Mouse (Mus musculus): ENCODE data around the gene Rnf121. TPM values are rescaled to one million over a fixed set of nuclear protein-coding genes. Genes with fewer than 3 reads are reported as not detected.

The Rnf121 gene
- total RNA-seq (2021) = 30.4 and 32.0 TPM in 2 replicates
- long read RNA-seq, experiment 1, transcript Rnf121-202 (9 exons, 2,249 nt) = major isoform, 34 of 43 reads
- long read RNA-seq, experiment 1, partial matches to known transcripts = 0 of 43 reads
- long read RNA-seq, experiment 1, other reads (novel, unspliced or antisense) = 6 of 43 reads
- long read RNA-seq, experiment 2, transcript Rnf121-202 (9 exons, 2,249 nt) = major isoform, 20 of 29 reads
- long read RNA-seq, experiment 2, partial matches to known transcripts = 0 of 29 reads
- long read RNA-seq, experiment 2, other reads (novel, unspliced or antisense) = 9 of 29 reads

DNA sequence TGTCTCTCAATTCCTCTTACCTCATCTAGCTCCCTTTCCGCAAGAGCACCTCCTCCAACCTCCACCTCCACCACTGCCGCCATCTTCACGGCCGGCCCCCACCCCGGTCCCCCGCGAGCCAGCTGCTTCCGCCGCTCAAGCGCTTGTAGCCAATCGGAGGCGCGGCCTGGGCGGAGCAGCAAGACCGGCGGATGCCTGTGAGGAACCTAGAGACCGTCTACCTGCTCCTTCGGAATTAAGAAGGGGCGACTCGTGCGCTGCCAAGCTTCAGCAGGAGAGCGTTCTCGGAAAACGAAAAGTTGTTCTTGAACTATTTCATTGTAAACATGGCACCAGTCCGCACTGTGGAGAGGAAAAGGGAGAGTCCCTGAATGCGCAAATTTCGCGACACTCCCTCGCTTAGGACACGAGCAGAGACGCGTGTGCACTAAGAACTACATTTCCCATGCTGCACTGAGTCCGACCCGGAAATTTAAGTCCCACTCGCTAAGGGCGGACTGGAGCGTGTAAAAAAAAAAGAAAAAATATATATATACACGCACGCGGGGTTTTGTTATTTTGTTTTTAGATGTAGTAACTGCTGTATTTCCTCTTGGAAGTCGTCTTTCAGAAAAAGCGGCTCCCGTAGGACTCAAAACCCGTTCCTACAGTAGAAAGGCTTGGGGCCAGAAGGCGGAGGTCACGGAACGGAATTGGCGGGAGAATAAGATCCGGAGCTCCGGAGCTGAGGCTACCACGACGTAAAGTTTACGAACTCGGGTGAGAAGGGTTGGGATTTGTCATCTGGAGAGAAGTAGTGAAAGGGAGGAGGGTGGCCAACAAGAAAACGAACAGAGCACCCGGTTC, at the start of gene Rnf121, which contains the start of the genes Xndc1 and Xntrpc:
Gene Rnf121, minus strand, starts transcription at position 424 of the 846 bp plus-strand sequence.
Gene Xndc1, plus strand, starts transcription at position 466 of the 846 bp plus-strand sequence.
Gene Xntrpc, plus strand, starts transcription at position 668 of the 846 bp plus-strand sequence.
- peak; percentile 97 for DNase-seq

DNA sequence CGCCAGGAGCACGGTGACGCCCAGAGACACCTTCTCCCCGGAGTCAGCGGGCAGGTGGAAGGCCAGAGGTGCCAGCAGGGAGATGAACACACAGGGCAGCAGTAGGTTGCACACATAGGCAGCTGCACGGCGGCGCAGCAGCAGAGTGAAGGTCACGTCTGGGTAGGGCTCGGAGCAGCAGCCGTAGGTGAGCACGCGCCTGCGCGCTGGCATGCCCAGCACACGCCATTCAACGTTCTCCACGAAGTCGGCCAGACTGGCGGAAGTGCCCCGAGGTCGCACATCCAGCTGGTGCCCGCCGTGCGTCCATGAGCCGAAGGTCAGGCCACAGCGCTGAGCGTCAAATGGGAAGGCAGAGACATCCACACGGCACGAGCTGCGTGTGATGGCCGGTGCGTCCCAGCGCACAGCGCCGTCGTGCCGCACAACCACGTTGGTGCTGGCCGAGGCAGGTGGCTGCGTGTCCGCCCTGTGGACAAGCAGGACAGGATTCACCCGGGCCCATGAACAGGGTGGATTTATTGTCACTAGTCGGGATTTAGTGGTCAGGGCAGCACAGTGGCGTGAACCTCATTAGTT, 48.0 kb upstream of the Rnf121 start:
- DNase-seq = peak; percentile 49

DNA sequence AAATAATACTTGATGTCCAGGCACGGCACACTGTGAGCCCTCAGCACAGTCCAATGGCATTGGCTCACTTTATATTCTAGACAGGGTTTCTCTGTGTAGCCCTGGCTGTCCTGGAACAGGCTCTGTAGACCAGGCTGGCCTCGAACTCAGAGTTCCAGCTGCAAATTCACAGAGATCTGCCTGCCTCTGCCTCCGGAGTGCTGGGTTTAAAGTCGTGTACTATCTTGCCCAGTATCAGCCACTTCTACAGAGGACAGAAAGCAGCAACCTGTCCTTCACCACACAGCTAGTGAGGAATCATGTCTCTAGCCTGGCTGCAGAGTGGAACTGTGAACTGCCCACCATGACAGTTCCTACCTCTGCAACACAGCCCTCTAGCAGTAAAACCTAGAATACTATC, 44.5 kb upstream of the Rnf121 start:
- no peak for DNase-seq

DNA sequence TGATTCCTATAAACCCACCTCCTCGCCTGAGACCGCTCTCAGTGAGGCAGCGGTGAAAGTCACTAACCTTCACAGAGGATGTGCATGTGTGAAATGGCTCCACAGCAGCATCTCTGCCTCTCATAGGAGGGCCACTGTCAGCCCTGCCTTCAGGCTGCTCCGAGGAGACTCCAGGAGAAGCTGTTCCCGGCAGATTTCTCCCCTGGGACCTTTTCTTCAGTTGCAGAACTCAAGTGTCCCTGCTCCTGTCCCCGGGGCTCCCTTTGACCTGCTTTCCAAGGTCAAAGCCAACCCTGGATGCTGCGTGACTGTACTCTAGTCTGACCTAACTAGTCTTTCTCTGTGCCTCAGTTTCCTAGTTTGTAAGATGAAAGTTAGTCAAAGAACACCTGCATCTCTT, 43.9 kb upstream of the Rnf121 start, which contains the start of gene Art5:
Gene Art5, minus strand, starts transcription at position 319 of the 400 bp plus-strand sequence.
- no peak for DNase-seq

DNA sequence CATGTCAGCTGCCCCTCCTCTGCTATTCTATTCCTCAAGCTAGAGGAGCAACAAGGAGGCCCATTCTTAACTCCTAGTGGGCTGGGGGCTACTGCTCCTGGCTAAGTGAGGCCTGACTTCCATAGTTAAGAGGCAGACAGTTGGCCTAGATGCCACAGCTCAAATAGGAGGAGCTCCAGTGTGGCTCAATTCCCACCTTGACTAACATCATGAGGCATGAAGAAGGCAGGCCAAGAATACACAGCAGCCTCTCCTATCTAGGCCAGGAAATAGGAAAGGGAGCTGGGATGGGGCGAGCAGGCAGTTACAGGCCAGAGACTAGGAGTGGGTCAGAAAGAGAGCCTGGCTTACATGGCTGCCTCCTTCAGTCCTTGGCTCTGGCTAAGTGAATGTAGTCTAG, 42.9 kb upstream of the Rnf121 start:
- DNase-seq = no peak

DNA sequence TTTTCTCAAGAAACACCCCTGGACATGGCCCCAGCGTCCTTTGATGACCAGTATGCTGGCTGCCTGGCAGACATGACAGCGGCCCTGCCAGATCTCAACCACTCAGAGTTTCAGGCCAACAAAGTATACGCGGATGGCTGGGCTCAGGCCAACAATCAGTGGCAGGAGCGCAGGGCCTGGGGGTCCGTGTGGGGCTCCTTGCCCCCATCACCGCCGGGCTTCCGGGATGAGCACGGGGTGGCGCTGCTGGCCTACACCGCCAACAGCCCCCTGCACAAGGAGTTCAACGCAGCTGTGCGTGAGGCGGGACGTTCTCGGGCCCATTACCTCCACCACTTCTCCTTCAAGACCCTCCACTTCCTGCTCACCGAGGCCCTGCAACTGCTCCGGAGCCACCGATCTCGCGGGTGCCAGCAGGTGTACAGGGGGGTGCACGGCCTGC, 41.5 kb upstream of the Rnf121 start:
- peak; percentile 27 for DNase-seq

DNA sequence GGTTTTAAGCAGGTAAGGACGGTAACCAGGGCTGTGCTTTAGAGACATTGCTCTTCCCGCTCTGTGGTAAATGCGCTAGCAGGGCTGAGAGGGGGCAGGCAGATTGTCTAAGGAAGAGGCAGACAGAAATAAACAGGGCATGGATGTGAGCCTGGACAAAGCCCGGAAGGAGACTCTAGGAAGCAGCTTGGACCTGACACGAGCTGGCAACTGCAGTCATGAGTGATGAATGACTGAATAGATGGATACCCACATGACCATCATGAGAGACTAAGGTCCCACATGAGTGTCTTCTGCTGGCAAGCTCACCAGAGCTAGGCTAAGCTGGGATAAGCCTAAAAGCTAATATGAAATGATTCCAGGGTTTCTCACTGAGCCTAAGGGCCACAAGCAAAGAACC, 38.9 kb upstream of the Rnf121 start:
- no peak for DNase-seq

DNA sequence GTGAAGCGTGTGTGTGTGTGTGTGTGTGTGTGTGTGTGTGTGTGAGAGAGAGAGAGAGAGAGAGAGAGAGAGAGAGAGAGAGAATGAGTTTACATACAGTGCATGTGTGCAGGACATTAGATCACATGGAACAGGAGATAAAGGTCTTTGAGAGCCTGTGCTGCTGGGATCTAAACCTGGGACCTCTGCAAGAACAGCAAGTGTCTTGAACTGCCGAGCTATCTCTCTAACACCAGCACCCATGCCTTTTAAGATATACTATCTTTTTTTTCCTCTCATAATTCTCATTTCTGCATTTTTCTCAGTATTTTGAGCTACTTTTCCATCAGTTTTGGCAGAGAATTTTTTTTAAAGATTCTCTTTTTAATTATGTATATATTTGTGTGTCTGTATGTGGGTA, 38.3 kb upstream of the Rnf121 start:
- DNase-seq = no peak

DNA sequence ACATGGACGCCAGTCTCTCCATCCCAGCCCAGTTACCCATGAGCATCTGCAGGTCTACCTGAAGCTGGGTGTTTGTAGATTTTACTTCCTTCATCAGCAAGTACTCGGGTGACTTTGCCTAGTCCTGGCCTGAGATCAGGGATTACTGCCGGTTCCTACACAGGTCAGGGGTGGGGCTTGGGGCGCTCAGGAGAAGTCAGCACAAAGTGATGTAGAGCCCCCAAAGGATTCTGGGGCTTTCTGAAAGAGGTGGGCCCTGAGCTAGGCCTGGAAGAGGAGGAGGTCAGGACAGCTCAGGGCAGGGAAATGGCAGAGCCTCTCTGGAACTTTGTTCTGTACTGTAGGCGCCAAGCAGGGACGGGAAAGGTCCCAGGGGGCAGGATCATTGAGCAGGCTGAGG, 37.4 kb upstream of the Rnf121 start:
- DNase-seq = peak; percentile 43

DNA sequence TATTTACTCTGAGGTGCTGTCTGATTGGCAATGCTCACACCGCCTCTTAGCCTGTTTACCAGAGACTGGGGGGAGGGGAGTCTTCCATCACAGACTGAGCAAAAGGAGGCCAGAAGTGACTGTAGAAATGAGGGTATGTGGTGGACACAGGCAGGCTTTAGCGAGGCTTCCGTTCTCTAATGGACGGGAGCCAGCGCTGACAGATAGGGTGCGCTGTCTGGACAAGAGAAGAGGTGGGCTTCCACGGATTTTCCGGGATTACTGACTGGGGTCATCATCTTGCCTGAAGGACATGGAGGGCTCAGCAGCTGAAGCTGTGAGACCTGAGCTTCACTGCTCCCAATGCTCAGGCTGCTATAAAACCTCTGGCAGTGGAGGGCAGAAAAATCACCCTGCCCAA, 37.0 kb upstream of the Rnf121 start:
- DNase-seq = no peak

DNA sequence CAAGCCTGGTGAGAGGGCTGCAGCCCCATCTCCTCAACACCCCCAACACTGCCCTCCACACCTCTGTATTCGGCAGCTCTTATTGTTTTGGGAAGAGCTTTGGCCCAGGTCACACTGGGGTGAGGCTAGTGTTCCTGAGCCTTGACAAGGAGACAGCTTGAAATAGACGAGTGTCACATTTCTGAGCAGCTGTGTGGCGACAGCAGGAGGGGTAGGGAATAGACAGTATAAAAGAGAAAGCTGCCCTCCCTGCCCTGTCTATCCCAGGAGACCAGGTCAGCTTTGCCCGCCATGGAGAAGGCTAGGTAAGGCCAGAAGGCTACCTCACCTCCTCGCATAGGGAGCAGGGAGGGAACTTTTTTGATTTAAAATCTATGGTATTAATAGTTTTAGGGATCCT, 36.2 kb upstream of the Rnf121 start, which contains the start of gene Art1:
Gene Art1, plus strand, starts transcription at position 257 of the 400 bp plus-strand sequence.
- no peak for DNase-seq

DNA sequence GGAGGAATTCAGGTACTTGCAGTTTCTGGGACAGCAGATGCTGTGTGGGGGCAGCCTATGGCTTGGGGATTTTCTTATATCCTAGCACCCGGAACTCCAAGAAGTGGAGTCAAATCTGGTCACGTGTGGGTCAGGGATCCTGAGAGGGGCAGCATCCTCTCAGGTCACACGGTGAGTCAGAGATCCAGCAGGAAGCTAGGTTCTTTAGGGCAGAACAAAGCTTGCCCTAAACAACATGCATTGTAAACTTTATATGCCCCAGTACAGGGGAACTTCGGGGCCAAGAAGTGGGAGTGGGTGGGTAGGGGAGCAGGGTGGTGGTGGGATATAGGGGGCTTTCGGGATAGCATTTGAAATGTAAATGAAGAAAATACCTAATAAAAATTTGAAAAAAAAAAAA, 35.6 kb upstream of the Rnf121 start:
- DNase-seq = no peak

DNA sequence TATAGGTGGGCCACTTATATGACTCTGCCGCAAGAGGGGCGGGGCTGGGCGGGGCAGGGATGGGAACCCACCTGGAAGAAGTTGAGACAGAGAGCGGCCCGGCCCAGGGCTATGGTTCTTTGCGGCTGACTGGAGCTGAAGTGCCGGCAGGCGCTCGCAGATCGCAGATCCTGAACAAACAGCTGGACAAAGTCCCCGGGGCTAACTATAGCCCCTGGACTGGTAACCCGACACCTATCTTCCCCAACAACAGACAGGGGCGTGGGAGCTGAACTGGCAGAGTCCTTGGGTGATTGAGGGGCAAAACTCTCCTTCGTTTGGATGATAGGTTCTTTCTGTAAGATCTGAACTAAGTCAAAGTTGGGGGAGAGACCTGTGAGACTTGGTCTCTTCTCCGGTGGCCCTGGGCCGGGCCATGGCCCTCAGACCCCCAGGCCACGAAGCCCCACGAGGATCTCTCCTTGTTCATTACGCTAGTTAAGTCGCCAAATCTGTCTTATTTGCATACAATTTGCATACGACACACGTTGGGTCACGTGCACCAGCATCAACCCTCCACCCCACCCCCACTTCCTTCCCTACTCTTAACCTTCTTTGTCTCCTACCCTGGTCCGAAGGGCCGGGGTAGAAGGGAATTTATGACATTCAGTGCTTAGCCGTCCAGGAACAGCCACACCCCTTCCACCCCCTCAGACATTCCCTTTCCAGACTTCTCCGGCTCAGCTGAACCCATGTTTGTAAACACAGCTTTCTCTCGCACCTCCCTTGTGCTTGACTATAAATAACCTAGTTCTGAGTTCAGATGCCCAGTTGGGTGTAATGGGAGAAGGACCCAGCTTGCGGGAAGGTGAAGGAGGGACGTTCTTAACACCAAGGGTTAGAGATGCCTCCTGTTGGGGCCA, 34.7 kb upstream of the Rnf121 start:
- DNase-seq = no peak

DNA sequence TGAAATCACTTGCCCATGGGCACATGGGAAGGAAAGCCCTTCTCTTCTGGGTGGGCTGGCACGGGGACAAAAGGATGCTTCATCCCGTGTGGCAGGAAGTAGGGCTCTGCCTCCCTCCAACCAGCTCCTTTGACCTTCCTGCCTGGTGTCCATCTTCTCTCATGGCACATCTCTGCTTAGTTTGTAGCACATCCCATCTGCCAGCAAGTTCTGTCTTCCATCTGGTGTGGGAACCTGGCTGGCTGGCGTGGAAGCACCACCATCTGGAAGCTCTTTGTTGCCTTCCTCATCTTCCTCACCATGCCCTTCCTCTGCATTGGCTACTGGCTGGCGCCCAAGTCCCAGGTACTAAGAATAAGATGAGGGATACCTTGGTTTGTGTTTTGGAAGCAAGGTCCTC, 22.1 kb upstream of the Rnf121 start:
- DNase-seq = no peak

DNA sequence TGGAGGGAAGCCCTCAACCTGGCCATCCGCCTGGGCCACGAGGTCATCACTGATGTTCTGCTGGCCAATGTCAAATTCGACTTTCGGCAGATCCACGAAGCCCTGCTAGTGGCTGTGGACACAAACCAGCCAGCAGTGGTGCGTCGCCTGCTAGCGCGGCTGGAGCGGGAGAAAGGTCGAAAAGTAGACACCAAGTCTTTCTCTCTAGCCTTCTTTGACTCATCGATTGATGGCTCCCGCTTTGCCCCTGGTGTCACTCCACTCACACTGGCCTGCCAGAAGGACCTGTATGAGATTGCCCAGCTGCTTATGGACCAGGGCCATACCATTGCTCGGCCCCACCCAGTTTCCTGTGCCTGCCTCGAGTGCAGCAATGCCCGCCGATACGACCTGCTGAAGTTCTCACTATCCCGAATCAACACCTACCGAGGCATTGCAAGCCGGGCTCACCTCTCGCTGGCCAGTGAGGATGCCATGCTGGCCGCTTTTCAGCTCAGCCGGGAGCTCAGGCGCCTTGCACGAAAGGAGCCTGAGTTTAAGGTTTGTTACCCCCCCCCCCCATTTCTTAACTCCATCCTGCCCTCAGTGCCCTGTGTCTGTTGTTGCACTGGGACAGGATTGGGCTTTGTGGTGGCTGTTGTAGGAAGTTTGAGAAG, 18.9 kb upstream of the Rnf121 start:
- DNase-seq = no peak

DNA sequence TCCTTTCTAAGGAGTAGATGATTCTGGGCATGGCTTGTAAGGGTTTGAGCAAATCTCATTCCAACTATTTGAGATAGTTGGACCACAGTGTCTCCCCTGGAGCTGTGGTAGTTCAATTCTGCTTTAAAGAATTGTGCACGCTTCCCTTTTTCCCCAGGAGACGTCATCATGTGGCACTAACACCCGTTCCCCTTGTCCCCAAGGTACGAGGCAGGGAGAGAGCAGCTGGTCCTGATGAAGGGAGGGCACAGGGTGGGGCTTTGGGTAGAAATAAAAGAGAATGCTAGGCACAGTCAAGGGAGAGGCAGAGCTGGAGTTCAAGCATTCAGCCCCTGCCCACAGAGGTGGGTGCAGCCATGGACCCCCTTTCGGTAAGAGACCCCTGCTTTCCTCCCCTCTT, 17.5 kb upstream of the Rnf121 start, which contains the start of gene Trpc2:
Gene Trpc2, plus strand, starts transcription at position 301 of the 400 bp plus-strand sequence.
- no peak for DNase-seq

DNA sequence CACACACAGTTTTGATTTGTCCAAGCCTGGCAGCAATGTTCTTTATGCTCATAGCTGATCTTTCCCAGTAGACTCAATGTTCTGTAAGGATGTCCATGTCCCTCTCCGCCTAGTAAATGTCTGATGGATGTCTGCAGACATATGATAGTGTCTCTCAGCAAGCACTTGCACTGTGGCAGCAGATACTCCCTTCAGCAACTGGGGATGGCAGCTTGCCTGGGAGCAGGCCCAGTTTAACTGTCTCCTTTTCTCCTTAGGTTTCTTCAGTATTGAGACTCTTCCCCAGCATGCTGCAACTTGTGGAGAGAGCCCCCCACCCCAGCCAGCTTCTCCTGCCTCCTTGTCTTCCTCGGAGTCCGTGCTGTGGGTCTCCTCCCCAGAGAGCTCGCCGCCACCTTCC, 16.5 kb upstream of the Rnf121 start:
- DNase-seq = no peak

DNA sequence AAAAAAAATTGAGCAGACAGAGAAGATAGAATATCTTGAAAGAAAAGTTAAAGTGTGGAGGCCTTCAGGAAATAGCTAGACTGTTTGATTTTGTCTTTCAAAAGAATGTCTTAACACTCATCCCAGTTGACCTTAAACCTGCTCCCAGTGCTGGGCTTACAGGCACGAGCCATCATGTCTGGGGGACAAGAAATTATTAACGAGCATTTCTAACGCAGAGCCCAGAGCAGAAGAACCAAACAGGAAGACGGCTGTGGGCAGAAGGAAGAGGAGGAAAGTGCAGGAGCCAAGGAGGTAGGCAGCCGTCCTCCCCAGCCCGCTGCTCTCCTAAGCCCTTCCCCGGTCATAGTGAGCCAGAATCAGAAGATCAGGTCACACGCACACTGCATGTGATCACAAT, 15.0 kb upstream of the Rnf121 start:
- DNase-seq = no peak

DNA sequence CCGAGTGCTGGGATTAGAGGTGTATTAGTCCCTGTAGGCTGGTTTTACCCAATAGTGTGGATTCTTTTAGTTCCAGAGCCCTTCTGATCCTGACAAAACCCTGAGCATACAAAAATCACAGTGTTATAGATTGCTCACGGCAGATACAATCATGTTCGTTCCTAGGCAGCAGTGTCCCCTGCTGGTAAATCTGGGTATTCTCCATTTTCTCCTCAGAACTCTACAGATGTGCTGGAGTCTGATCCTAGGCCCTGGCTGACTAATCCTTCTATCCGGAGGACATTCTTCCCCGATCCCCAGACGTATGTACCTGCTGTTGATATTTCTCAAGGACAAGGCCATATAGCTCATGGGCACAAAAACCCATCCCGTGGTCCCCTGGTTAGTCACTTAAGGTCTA, 13.2 kb upstream of the Rnf121 start:
- peak; percentile 50 for DNase-seq

DNA sequence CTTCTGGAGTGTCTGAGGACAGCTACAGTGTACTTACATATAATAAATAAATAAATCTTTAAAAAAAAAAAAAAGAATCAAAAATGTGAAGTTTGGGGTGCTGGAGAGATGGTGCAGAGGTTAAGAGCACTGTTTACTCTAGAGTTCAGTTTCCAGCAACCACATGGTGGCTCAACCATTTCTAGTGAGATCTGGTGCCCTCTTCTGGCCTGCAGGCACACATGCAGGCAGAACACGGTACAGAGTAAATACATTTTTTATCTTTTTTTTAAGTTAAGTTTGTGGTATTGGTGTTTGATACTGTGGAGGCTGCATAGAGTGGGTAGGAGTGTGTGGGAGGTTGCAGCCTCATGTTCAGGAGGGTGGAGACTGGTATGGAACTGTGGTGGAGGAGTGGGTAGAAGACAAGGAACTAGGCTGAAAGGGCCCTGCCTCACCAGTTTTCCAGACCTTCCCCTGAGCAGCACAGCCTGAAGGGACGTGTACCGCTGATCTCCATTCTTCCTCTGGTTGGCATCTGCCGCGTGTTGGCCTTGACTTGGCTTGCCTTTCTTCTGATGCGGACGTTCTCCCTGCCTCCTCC, 11.5 kb upstream of the Rnf121 start:
- peak; percentile 43 for DNase-seq

DNA sequence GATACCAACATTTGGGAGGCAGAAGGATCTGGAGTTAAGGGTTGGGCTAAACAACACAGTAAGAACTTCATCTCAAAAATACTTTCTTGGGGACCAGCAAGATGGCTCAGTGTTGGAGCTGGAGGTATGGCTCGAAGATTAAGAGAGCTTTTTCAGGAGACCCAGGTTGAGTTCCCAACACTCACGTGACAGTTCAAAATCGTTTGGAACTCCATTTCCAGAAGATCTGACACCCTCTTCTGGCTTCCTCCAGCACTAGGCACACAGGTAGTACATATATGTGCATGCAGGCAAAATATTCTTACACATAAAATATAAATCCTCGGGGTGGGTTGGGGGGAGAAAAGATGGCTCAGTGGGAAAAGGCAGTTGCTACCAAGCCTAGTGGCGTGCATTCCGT, 1.1 kb upstream of the Rnf121 start:
- no peak for DNase-seq

All from adrenal gland, postnatal 14 days (tissue).